Mouse (Mus musculus): ENCODE data around the gene BC016579. TPM values are rescaled to one million over a fixed set of nuclear protein-coding genes. Genes with fewer than 3 reads are reported as not detected.

BC016579 gene
- polyA plus RNA-seq, 1 experiment: not detected

DNA sequence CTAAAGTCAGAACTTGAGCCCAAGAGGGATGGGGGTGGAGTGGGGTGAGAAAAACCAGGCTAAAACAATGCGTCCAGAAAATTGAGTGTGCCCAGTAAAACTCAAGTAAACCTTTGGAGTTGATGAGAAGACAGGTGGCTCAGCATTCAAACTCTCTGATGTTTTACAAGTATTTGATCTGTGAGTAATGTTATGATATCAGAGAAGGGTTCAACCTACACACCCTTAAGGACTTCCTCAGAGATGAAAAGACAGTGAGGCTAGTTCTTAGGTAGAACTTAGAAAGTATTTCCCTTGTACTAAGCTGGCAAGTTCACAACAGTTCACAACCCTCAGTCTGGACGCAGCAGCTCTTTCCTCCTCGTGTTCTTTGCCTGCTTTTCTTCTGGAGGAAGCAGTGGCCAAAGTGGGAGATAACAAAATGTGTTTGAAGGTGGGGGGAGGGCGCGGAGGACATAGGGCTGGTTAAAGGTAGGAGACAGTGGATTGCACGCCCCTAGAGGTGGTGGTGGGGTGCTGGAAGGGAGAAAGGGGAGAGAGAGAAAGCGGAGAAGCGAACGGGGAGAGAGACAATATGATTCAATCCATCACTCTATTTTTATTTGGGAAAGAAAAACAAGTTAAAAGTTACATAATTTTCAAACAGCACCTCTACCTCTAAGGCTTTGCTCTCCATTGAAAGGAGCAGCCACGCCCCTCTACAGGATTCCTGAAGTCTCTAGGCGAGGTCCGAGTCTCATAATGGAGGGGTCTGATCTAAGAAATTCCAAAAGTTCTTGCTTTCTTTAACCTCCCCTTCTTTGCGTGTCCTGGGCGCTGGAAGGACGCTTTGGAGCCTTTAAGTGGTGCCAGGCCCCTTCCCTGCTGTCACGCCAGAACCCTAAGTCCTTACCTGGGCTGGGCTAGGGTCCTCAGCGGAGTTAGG is 597 bp downstream of the BC016579 start:
- WGBS: 27% methylated on average over 17 of the region's 17 CpGs
- H3K27ac ChIP-seq (ENCODE audit: insufficient read depth, low read depth, low read length): no peak overlapping the region
- TF ChIP-seq CTCF (IDR thresholded peaks at IDR 0.05; ENCODE audit: insufficient read depth, low read depth, low read length) (no peak), POLR2A (IDR thresholded peaks at IDR 0.05; ENCODE audit: insufficient read depth, low read depth, low read length) (no peak)
- 0 out of 2 replicates have a peak overlapping the region, but pooled peaks have one; percentile 10 for H3K4me3 ChIP-seq (ENCODE audit: insufficient read depth, low read depth, low read length)
- peaks cover 6% of the 10 kb centered on the region for H3K4me1 ChIP-seq (ENCODE audit: control insufficient read depth, insufficient read depth, low read length)

DNA sequence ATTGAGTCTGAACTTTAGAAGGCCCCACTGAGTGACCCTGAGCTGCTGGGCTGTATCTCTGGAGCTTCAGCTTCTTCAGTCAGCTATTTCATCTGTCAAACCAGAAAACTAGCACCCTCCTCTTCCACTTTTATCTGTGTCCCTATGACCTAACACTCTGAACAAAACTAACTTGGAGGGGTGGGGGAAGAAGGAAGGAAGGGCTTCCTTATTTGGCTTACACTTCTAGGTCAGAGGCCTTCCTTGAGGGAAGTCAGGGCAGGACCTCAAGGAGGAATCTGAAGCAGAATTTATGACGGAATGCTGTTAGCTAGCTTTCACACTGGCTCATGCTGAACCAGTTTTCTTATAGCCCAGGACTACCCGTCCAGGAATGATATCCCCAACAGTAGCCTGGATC is 2.4 kb downstream of the BC016579 start:
- H3K4me3 ChIP-seq (ENCODE audit: insufficient read depth, low read depth, low read length): no peak overlapping the region
- no peak for TF ChIP-seq CTCF (IDR thresholded peaks at IDR 0.05; ENCODE audit: insufficient read depth, low read depth, low read length)
- TF ChIP-seq POLR2A (IDR thresholded peaks at IDR 0.05; ENCODE audit: insufficient read depth, low read depth, low read length): no peak
- peaks cover 6% of the 10 kb centered on the region for H3K4me1 ChIP-seq (ENCODE audit: control insufficient read depth, insufficient read depth, low read length)
- H3K27ac ChIP-seq (ENCODE audit: insufficient read depth, low read depth, low read length): no peak overlapping the region
- WGBS: 91% methylated on average over 2 of the region's 2 CpGs

DNA sequence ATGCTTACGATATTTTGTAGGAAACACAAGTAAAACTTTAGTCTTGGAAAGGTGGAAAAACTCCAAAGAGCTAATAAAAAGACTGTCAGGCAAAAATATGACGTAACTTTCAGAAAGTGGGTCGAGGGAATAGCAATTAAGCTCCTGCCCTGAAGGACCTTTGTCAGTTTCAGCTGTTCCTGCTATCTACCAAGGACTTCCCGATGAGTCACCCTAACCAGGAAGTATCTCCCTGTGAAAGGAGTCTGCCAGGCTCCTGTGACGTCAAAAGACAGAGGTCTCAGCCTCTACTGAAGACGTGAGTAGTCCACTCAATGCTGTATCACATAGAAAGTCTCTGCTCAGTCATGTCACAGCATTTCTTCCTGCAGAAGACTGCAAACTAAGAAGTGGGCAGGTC is 9.5 kb downstream of the BC016579 start:
- no peak overlapping the region for H3K4me3 ChIP-seq (ENCODE audit: insufficient read depth, low read depth, low read length)
- WGBS: 77% methylated on average over 6 of the region's 6 CpGs
- H3K4me1 ChIP-seq (ENCODE audit: control insufficient read depth, insufficient read depth, low read length): peaks cover 2% of the 10 kb centered on the region; the same call in 1 of the 2 replicates
- H3K27ac ChIP-seq (ENCODE audit: insufficient read depth, low read depth, low read length): no peak overlapping the region
- TF ChIP-seq POLR2A (IDR thresholded peaks at IDR 0.05; ENCODE audit: insufficient read depth, low read depth, low read length): no peak
- no peak for TF ChIP-seq CTCF (IDR thresholded peaks at IDR 0.05; ENCODE audit: insufficient read depth, low read depth, low read length)

DNA sequence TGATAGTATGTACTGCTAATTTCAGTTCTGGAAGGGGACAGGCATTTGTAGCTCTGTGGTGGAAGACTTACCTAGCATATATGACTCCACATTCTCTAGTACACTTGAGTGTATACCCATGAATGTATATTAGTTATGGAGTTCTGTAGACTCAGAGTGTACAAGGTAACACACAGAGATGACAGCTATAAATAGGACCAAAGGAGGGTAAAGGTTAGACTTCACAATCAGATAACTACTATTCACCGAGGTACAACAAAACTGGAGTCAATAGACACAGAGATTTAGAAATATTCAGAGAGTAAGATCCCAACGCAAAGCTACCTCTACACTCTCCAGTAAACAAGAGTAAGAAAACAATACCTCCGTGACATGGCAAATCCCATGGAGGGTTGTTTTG is 9.9 kb downstream of the BC016579 start:
- no peak for TF ChIP-seq CTCF (IDR thresholded peaks at IDR 0.05; ENCODE audit: insufficient read depth, low read depth, low read length)
- Histone ChIP-seq H3K4me1 (ENCODE audit: control insufficient read depth, insufficient read depth, low read length) (peaks cover 2% of the 10 kb centered on the region; the same call in 1 of the 2 replicates), H3K4me3 (ENCODE audit: insufficient read depth, low read depth, low read length) (no peak overlapping the region), H3K27ac (ENCODE audit: insufficient read depth, low read depth, low read length) (no peak overlapping the region)
- 83% methylated on average over 3 of the region's 3 CpGs for WGBS

DNA sequence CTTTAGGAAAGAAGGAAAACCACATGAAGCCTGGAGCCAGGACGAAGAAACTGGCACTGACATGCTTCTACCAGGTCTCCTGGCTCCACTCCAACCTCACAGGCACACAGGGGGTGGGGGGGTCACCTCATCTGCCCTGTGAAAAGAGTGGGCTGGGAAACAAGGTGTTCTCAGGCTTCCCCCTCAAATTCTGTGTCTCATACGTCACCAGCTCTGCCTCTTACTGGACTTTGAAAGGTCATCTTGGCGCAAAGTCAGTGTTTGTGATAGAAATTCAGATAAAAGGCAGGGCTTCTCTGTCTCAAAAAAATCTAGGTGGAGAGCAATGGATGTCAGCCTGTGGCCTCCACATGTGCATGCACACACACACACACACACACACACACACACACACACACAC is 12.6 kb downstream of the BC016579 start:
- no peak overlapping the region for H3K4me3 ChIP-seq (ENCODE audit: insufficient read depth, low read depth, low read length)
- WGBS: 71% methylated on average over 3 of the region's 3 CpGs
- TF ChIP-seq POLR2A (IDR thresholded peaks at IDR 0.05; ENCODE audit: insufficient read depth, low read depth, low read length): no peak
- no peak for TF ChIP-seq CTCF (IDR thresholded peaks at IDR 0.05; ENCODE audit: insufficient read depth, low read depth, low read length)
- no peak overlapping the region for H3K27ac ChIP-seq (ENCODE audit: insufficient read depth, low read depth, low read length)
- peaks cover 2% of the 10 kb centered on the region; the same call in 1 of the 2 replicates for H3K4me1 ChIP-seq (ENCODE audit: control insufficient read depth, insufficient read depth, low read length)

DNA sequence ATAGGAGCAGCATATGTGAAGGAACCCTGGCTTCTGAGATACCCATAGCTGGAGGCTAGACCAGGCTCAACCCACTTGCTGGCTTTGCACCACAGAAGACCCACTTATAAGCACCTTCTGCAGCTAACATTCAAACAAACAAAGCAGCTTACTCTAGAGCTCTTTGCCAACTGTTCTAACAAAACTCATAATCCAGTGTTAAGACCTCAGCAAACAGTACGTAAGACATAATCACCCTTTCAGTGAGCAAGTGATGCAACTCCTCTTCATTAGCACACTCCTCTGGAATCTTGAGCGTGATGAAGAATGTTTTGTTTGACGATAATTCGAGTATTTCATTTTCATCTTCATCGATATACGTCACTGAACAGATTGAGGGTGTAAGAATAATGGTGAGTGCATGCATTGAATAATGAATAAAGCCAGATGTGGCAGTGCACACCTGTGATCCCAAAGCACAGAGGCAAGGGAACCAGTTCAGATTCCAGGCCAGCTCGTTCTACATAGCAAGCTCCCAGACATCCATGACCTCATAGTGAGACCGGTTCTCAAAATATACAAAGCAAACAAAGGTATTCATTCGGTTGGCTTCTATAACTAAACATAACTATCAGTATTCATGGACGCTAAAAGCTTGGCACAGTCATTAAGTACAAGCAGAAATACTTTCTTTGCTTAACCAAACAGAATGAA is 13.7 kb downstream of the BC016579 start:
- no peak overlapping the region for H3K27ac ChIP-seq (ENCODE audit: insufficient read depth, low read depth, low read length)
- no peak for TF ChIP-seq POLR2A (IDR thresholded peaks at IDR 0.05; ENCODE audit: insufficient read depth, low read depth, low read length)
- no peak for TF ChIP-seq CTCF (IDR thresholded peaks at IDR 0.05; ENCODE audit: insufficient read depth, low read depth, low read length)
- 82% methylated on average over 10 of the region's 10 CpGs for WGBS
- no peak overlapping the region for H3K4me3 ChIP-seq (ENCODE audit: insufficient read depth, low read depth, low read length)
- peaks cover 2% of the 10 kb centered on the region; the same call in 1 of the 2 replicates for H3K4me1 ChIP-seq (ENCODE audit: control insufficient read depth, insufficient read depth, low read length)

DNA sequence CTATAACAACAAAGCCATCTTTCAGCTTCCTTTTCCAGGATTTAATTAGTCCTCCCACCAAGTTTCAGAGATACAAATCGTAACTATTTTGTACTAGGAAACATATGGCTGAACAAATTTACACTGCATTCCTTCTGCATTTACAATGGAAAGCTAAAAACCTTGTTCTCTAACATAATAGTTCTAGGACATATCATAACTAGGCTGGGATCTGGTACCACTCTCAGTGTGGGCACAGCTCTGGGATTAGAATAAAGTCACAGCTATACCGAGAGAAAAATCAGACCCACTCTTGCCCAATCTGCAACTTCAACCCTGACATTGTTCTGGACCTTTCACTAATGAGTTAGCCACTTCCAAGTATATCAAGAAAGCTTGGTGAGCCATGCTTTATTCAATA is 18.0 kb downstream of the BC016579 start:
- Histone ChIP-seq H3K4me1 (ENCODE audit: control insufficient read depth, insufficient read depth, low read length) (no peaks in the 10 kb centered on the region), H3K27ac (ENCODE audit: insufficient read depth, low read depth, low read length) (no peak overlapping the region), H3K4me3 (ENCODE audit: insufficient read depth, low read depth, low read length) (no peak overlapping the region)
- TF ChIP-seq POLR2A (IDR thresholded peaks at IDR 0.05; ENCODE audit: insufficient read depth, low read depth, low read length) (no peak), CTCF (IDR thresholded peaks at IDR 0.05; ENCODE audit: insufficient read depth, low read depth, low read length) (no peak)
- 72% methylated on average over 2 of the region's 2 CpGs for WGBS

DNA sequence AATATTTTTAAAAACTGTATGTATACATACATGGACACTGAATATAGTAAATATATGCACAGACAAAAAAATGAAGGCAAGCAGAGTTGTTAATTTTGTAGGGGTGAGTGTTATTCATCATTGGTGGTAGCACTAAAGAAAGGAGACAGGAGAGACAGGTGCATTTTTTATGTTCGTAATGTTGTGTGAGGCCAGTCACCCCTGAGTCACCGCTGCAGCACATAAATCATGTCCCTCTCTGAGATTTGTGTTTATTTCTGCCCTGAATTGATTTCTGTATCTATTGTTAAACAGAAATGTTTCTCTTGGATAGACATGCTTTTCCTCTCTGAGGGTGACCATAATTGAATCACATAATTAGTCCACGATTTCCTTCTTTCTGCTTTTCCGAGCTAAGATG is 21.4 kb downstream of the BC016579 start:
- 81% methylated on average over 4 of the region's 4 CpGs for WGBS
- Histone ChIP-seq H3K4me1 (ENCODE audit: control insufficient read depth, insufficient read depth, low read length) (peaks cover 3% of the 10 kb centered on the region; the same call in 1 of the 2 replicates), H3K4me3 (ENCODE audit: insufficient read depth, low read depth, low read length) (no peak overlapping the region), H3K27ac (ENCODE audit: insufficient read depth, low read depth, low read length) (no peak overlapping the region)
- TF ChIP-seq CTCF (IDR thresholded peaks at IDR 0.05; ENCODE audit: insufficient read depth, low read depth, low read length): no peak
- no peak for TF ChIP-seq POLR2A (IDR thresholded peaks at IDR 0.05; ENCODE audit: insufficient read depth, low read depth, low read length)

Data from olfactory bulb, adult 2 months (tissue).